Mouse (Mus musculus): ENCODE results near the gene Olfr1490.
"Not testable (repeated sequence)": the region's sequence is repeated elsewhere in the genome, so short reads cannot be mapped to it uniquely, and the experiment has no call there.

Gene Olfr1490

DNA sequence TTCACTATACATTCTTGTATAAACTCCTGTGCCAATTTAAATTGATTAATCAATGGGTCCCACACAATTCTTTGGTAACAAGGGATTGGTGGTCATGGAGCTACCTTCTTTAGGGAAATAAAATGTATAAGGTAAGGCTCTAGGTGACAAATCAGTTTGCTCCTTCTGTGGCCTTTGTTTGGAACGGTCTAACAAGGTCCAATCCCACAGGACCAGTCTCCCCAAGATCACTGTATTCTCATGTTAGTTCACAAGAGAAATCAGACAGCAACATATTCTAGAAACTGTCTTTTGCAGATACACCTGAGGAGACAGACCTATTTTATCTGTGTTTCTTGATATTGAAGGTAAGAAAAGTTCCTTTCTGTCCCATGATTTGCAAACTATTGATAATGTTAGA is at the start of gene Olfr1490:
Gene Olfr1490, plus strand, starts transcription at position 301 of the 400 bp plus-strand sequence.
- no peak for DNase-seq

DNA sequence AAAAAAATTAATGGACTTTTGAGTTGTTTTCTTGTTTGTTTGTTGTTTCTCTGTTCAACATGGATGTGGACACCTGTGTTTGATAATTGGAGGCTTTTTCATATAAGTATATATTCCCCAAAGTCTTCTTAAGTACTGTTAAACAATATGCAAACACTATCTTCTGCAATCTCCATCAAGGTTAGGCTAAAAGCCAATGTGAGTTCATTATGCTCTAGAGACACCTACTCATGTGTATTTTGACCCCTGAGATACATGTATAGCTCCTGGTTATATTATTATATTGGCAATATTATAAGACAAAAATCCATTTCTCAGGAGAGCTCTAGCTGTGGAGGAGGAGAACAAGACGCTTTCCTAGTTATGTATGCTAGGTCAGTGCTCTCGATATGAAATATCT is 33.8 kb upstream of the Olfr1490 start, which contains the start of gene Olfr1487:
Gene Olfr1487, plus strand, starts transcription at position 301 of the 400 bp plus-strand sequence.
- not testable (repeated sequence) for DNase-seq

DNA sequence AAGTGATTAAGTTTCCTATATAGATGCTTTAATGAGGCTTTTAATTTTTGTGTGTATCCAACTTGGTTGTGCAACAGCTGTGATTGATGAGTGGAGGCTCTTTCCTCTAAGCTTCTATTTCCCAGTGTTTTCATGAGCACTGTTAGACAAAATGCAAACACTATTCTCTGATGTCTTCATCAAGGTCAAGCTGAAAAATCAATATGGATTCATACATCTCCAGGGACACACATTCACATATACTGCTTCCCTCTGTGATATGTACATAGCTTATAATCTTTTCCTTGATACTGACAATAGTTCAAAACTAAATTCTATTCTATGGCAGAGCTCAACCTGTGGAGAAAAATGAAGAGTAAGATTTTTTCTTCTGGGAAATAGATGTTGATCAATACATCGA is 19.6 kb upstream of the Olfr1490 start, which contains the start of gene Olfr1489:
Gene Olfr1489, plus strand, starts transcription at position 301 of the 400 bp plus-strand sequence.
- DNase-seq: no peak

DNA sequence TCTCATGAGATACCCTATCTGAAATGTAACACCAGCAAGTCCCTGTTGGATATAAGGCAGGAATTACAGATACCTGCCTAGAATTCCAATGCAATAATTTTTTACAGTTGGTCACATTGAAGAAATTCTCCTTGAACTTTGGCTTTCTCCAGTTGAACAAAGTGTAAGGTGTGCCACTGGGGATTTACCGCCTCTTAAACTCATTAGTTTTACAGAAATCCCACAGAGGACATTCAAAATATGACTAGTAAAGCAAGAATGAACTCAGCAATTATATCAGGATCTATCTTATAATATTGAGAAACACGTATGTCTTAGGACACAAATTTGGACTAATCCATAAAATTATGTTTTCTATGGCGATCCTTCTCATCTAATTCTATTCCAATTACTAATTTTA is 46.1 kb downstream of the Olfr1490 start, which contains the start of gene Olfr1491:
Gene Olfr1491, plus strand, starts transcription at position 301 of the 400 bp plus-strand sequence.
- DNase-seq: no peak
